Mouse (Mus musculus): Measurements from ENCODE around the gene Arhgap45.

DNA sequence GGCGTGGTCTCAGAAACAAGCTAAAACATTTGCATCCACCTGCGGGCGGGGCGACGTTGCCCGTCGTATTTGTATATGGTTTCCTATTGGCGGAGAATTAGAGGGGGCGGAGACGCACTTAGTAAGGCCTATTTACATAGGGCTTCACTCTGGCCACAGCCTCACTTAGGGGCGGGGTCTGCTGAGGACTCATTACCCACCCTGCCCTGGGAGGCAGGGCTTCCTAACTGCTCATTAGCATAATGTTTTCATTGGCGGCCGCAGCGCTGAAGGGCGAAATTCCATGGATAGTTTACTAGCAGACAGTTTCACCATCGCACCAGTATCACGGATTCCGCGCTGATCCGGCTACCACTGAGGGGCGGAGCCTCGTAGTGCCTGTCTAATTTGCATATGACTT, 31.6 kb upstream of the Arhgap45 start:
- TF ChIP-seq CTCF (IDR thresholded peaks at IDR 0.05; ENCODE audit: insufficient read depth, low read length) (no peak), POLR2A (IDR thresholded peaks at IDR 0.05; ENCODE audit: borderline replicate concordance, extremely low read depth, low read depth, low read length) (peak; percentile 52; the same call in 1 of the 2 replicates)

Data from lung, adult 2 months (tissue).